In the genomic region with DNA sequence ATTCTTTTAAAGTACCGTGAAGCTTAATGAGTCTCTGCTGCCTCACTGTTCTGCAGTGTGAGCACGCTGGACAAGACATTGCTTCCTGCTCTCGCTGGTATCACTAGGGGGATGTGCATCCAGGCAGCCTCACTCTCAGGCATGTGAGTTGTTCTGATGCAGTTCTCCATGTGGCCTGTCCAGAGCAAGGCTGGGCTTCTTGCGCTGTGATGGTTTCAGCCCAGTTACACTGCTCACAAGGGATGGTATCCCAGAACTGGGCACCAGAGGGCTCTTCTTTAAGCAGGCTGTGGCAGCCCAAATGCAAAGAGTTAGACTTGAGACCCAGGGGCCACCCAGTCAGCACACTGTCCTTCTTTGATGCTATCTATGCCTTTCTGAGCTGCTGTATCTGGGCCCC, we compare ENCODE assay signal across 17 mouse cellular contexts.
DNase-seq lines count a peak whose midpoint lies in the region; ATAC-seq and TF ChIP-seq lines count a peak whose summit lies in the region.
"Had no signal": no experiment of that assay in that cellular context is flagged by ENCODE, and none has a peak within 500 bp of the region (broad histone marks: within the 10 kb centered on the region; RNA-seq: fewer than 3 reads in every experiment).

No protein-coding gene starts in this region.

- TF ChIP-seq POLR2A in liver, adult 2 months (IDR thresholded peaks at IDR 0.05; ENCODE audit: extremely low read depth, insufficient read depth, low read length), result no peak
- TF ChIP-seq POLR2A in cortical plate, adult 2 months (IDR thresholded peaks at IDR 0.05; ENCODE audit: extremely low read depth, insufficient read depth, low read length), result no peak

- H3K27me3 ChIP-seq in forebrain, postnatal 0 days (ENCODE audit: insufficient read depth, low read length), result peaks cover 9% of the 10 kb centered on the region
- peaks cover 66% of the 10 kb centered on the region for H3K27me3 ChIP-seq in forebrain, embryonic 10.5 days (ENCODE audit: poor library complexity, severe bottlenecking)
- no peaks in the 10 kb centered on the region for H3K27me3 ChIP-seq in liver, adult 2 months (ENCODE audit: control insufficient read depth, insufficient read depth, low read length)
- peaks cover 19% of the 10 kb centered on the region for H3K27me3 ChIP-seq in liver, embryonic 11.5 days (replicated peaks; ENCODE audit: control insufficient read depth, insufficient read depth, low read length)

- H3K4me1 ChIP-seq in forebrain, postnatal 0 days (ENCODE audit: insufficient read depth), result no peaks in the 10 kb centered on the region
- H3K4me1 ChIP-seq in forebrain, embryonic 10.5 days, result peaks cover 34% of the 10 kb centered on the region
- peaks cover 5% of the 10 kb centered on the region for H3K4me1 ChIP-seq in liver, adult 2 months (ENCODE audit: control insufficient read depth, insufficient read depth, low read length)
- no peaks in the 10 kb centered on the region; the same call in 1 of the 2 replicates for H3K4me1 ChIP-seq in liver, embryonic 11.5 days (replicated peaks; ENCODE audit: control insufficient read depth, insufficient read depth, low read length)
- peaks cover 1% of the 10 kb centered on the region; the same call in 1 of the 2 replicates for H3K4me1 ChIP-seq in cortical plate, adult 2 months (ENCODE audit: control insufficient read depth, insufficient read depth, low read length)

- no peak for DNase-seq in forebrain, postnatal 0 days
- no peak for DNase-seq in forebrain, embryonic 10.5 days (ENCODE audit: extremely low spot score, low spot score)
- no peak for DNase-seq in liver, adult 2 months (ENCODE audit: extremely low read depth, low read depth, low spot score)
- no peak for DNase-seq in liver, embryonic 11.5 days (ENCODE audit: low spot score)
- DNase-seq in 416B (ENCODE audit: low read depth), result peak; percentile 29
- DNase-seq in spleen, postnatal 36 days (ENCODE audit: low spot score in 2 of 2), result no peak
- DNase-seq: adrenal gland, adult 2 months; B cell, adult 2 months; cerebellum, adult 9-10 months; heart, postnatal 14 days; layer of hippocampus, adult 9-11 months; thymus, postnatal 14 days had no signal

- H3K9me3 ChIP-seq in forebrain, postnatal 0 days (ENCODE audit: low read length), result no peaks in the 10 kb centered on the region
- no peaks in the 10 kb centered on the region for H3K9me3 ChIP-seq in forebrain, embryonic 10.5 days
- no peaks in the 10 kb centered on the region for H3K9me3 ChIP-seq in liver, embryonic 11.5 days (ENCODE audit: control insufficient read depth, low read length)
- H3K9me3 ChIP-seq: kidney, embryonic 15.5 days; liver, embryonic 15.5 days; stomach, embryonic 15.5 days had no signal

- no peak overlapping the region for H3K4me3 ChIP-seq in forebrain, postnatal 0 days (ENCODE audit: low read depth, low read length)
- H3K4me3 ChIP-seq in forebrain, embryonic 10.5 days, result no peak overlapping the region
- H3K4me3 ChIP-seq in liver, adult 2 months (ENCODE audit: insufficient read depth, low read depth, low read length), result no peak overlapping the region
- no peak overlapping the region for H3K4me3 ChIP-seq in liver, embryonic 11.5 days (ENCODE audit: low read depth, low read length)
- no peak overlapping the region for H3K4me3 ChIP-seq in cortical plate, adult 2 months (ENCODE audit: insufficient read depth, low read length)
- H3K4me3 ChIP-seq: kidney, embryonic 15.5 days; liver, embryonic 15.5 days; stomach, embryonic 15.5 days had no signal

- no peaks in the 10 kb centered on the region for H3K36me3 ChIP-seq in forebrain, postnatal 0 days (ENCODE audit: insufficient read depth)
- no peaks in the 10 kb centered on the region for H3K36me3 ChIP-seq in forebrain, embryonic 10.5 days (replicated peaks)
- no peaks in the 10 kb centered on the region for H3K36me3 ChIP-seq in liver, adult 2 months (ENCODE audit: control insufficient read depth, insufficient read depth, low read length)
- H3K36me3 ChIP-seq in liver, embryonic 11.5 days (ENCODE audit: control insufficient read depth, insufficient read depth, low read length), result no peaks in the 10 kb centered on the region
- H3K36me3 ChIP-seq: kidney, embryonic 15.5 days; liver, embryonic 15.5 days; stomach, embryonic 15.5 days had no signal

- no peak overlapping the region for H3K4me2 ChIP-seq in forebrain, postnatal 0 days (ENCODE audit: low read depth)
- H3K4me2 ChIP-seq in liver, embryonic 11.5 days, result no peak overlapping the region
- H3K4me2 ChIP-seq: kidney, embryonic 15.5 days; liver, embryonic 15.5 days; stomach, embryonic 15.5 days had no signal

- 0 out of 2 replicates have a peak, but pooled peaks have one; percentile 11 for ATAC-seq in forebrain, postnatal 0 days
- ATAC-seq in liver, embryonic 11.5 days (replicated peaks; ENCODE audit: low FRiP score), result no peak
- no peak for ATAC-seq in activated CD4-positive, CD25-positive, alpha-beta regulatory T cell, adult 4 months

- TF ChIP-seq CTCF in forebrain, postnatal 0 days (IDR thresholded peaks at IDR 0.05; ENCODE audit: low read depth), result peak; percentile 46
- TF ChIP-seq CTCF in liver, adult 2 months (IDR thresholded peaks at IDR 0.05; ENCODE audit: low read depth, low read length), result 0 out of 2 replicates have a peak, but pooled peaks have one; percentile 6
- peak; percentile 19; the same call in 1 of the 2 replicates for TF ChIP-seq CTCF in cortical plate, adult 2 months (IDR thresholded peaks at IDR 0.05; ENCODE audit: extremely low read depth, insufficient read depth, low read length)

- 51% methylated on average over 4 of the region's 4 CpGs for WGBS in forebrain, postnatal 0 days
- 70% methylated on average over 4 of the region's 4 CpGs for WGBS in forebrain, embryonic 10.5 days
- WGBS in liver, adult 2 months, result 74% methylated on average over 4 of the region's 4 CpGs
- WGBS in liver, embryonic 11.5 days, result 63% methylated on average over 4 of the region's 4 CpGs

- H3K27ac ChIP-seq in forebrain, postnatal 0 days (ENCODE audit: low read depth, low read length), result no peak overlapping the region
- no peak overlapping the region for H3K27ac ChIP-seq in forebrain, embryonic 10.5 days
- H3K27ac ChIP-seq in liver, adult 2 months (replicated peaks; ENCODE audit: insufficient read depth, low read depth, low read length), result no peak overlapping the region
- no peak overlapping the region for H3K27ac ChIP-seq in liver, embryonic 11.5 days (ENCODE audit: low read depth, low read length)
- no peak overlapping the region for H3K27ac ChIP-seq in cortical plate, adult 2 months (ENCODE audit: insufficient read depth, low read length)
- H3K27ac ChIP-seq: kidney, embryonic 15.5 days; liver, embryonic 15.5 days; stomach, embryonic 15.5 days had no signal

- no peaks in the 10 kb centered on the region for H3K79me2 ChIP-seq in liver, adult 2 months (ENCODE audit: control insufficient read depth, insufficient read depth, low read length)

- no peak overlapping the region for H3K9ac ChIP-seq in forebrain, postnatal 0 days
- H3K9ac ChIP-seq in liver, adult 2 months (ENCODE audit: low read depth, low read length), result no peak overlapping the region
- H3K9ac ChIP-seq in liver, embryonic 11.5 days (ENCODE audit: low read depth, low read length), result no peak overlapping the region
- H3K9ac ChIP-seq: kidney, embryonic 15.5 days; liver, embryonic 15.5 days; stomach, embryonic 15.5 days had no signal
